ENCODE assay signal across 9 mouse cellular contexts in genomic region chr8:124754101-124754791, GRCm38 (mm10). TPM values are rescaled to one million over a fixed set of nuclear protein-coding genes. Genes with fewer than 3 reads are reported as not detected.
DNase-seq lines count a peak whose midpoint lies in the region; ATAC-seq and TF ChIP-seq lines count a peak whose summit lies in the region.
"Had no signal": no experiment of that assay in that cellular context is flagged by ENCODE, and none has a peak within 500 bp of the region (broad histone marks: within the 10 kb centered on the region; RNA-seq: fewer than 3 reads in every experiment).

No protein-coding gene starts in this region.

- no peak overlapping the region for H3K4me2 ChIP-seq in lung, embryonic 14.5 days
- no peak overlapping the region for H3K4me2 ChIP-seq in kidney, embryonic 14.5 days (replicated peaks; ENCODE audit: low read depth, low read length)

- H3K27ac ChIP-seq in lung, embryonic 14.5 days (ENCODE audit: low read depth) = peak overlapping the region; percentile 86
- no peak overlapping the region for H3K27ac ChIP-seq in embryonic facial prominence, embryonic 10.5 days (replicated peaks)
- H3K27ac ChIP-seq in kidney, embryonic 14.5 days (ENCODE audit: low read depth, low read length) = peak overlapping the region; percentile 68
- H3K27ac ChIP-seq: heart, embryonic 10.5 days had no signal

- H3K9ac ChIP-seq in lung, embryonic 14.5 days = no peak overlapping the region
- no peak overlapping the region for H3K9ac ChIP-seq in kidney, embryonic 14.5 days (ENCODE audit: low read depth, low read length)

- H3K4me3 ChIP-seq in lung, embryonic 14.5 days (ENCODE audit: low read depth, low read length) = no peak overlapping the region
- H3K4me3 ChIP-seq in embryonic facial prominence, embryonic 10.5 days = no peak overlapping the region
- H3K4me3 ChIP-seq in kidney, embryonic 14.5 days (ENCODE audit: low read length) = no peak overlapping the region
- H3K4me3 ChIP-seq: heart, embryonic 10.5 days had no signal

- DNase-seq in lung, embryonic 14.5 days = peak; percentile 68
- no peak for DNase-seq in lung, adult 18-20 months
- DNase-seq in embryonic facial prominence, embryonic 10.5 days (ENCODE audit: low spot score) = peak; percentile 30
- peak; percentile 59 for DNase-seq in mesoderm, embryonic 11.5 days (ENCODE audit: low read depth, low spot score)
- no peak for DNase-seq in urinary bladder, postnatal 10 days (ENCODE audit: low spot score)
- DNase-seq in T-cell, adult 2 months (ENCODE audit: low spot score) = no peak

- peak; percentile 78 for ATAC-seq in lung, embryonic 14.5 days (ENCODE audit: insufficient read depth)
- ATAC-seq in kidney, embryonic 14.5 days (ENCODE audit: low FRiP score, low TSS enrichment) = peak; percentile 60
- no peak for ATAC-seq in megakaryocyte, adult 5-6 weeks (ENCODE audit: poor library complexity, severe bottlenecking)

- no peaks in the 10 kb centered on the region for H3K36me3 ChIP-seq in lung, embryonic 14.5 days (ENCODE audit: insufficient read depth)
- H3K36me3 ChIP-seq in embryonic facial prominence, embryonic 10.5 days (replicated peaks) = no peaks in the 10 kb centered on the region
- no peaks in the 10 kb centered on the region for H3K36me3 ChIP-seq in kidney, embryonic 14.5 days (ENCODE audit: control insufficient read depth, insufficient read depth, low read length)
- H3K36me3 ChIP-seq: heart, embryonic 10.5 days had no signal

- H3K27me3 ChIP-seq in lung, embryonic 14.5 days (ENCODE audit: insufficient read depth, low read length) = peaks cover 28% of the 10 kb centered on the region
- H3K27me3 ChIP-seq in embryonic facial prominence, embryonic 10.5 days (replicated peaks; ENCODE audit: low read depth, poor library complexity, severe bottlenecking) = peaks cover 65% of the 10 kb centered on the region
- peaks cover 20% of the 10 kb centered on the region for H3K27me3 ChIP-seq in kidney, embryonic 14.5 days (ENCODE audit: control insufficient read depth, insufficient read depth, low read length)

- no peak for TF ChIP-seq CTCF in lung, embryonic 14.5 days (IDR thresholded peaks at IDR 0.05; ENCODE audit: low read depth)

- 7% methylated on average over 11 of the region's 11 CpGs for WGBS in lung, embryonic 14.5 days
- WGBS in embryonic facial prominence, embryonic 10.5 days = 12% methylated on average over 11 of the region's 11 CpGs
- WGBS in kidney, embryonic 14.5 days = 7% methylated on average over 11 of the region's 11 CpGs

- 0 out of 2 replicates have a peak, but pooled peaks cover 11% of the 10 kb centered on the region for H3K4me1 ChIP-seq in lung, embryonic 14.5 days (ENCODE audit: insufficient read depth)
- peaks cover 54% of the 10 kb centered on the region for H3K4me1 ChIP-seq in embryonic facial prominence, embryonic 10.5 days
- peaks cover 28% of the 10 kb centered on the region for H3K4me1 ChIP-seq in kidney, embryonic 14.5 days (ENCODE audit: control insufficient read depth, insufficient read depth, low read length)

- H3K9me3 ChIP-seq in lung, embryonic 14.5 days (ENCODE audit: low read depth, low read length) = no peaks in the 10 kb centered on the region
- H3K9me3 ChIP-seq in embryonic facial prominence, embryonic 10.5 days = no peaks in the 10 kb centered on the region
- no peaks in the 10 kb centered on the region for H3K9me3 ChIP-seq in kidney, embryonic 14.5 days (ENCODE audit: control insufficient read depth, low read length)
- H3K9me3 ChIP-seq: heart, embryonic 10.5 days had no signal

RNA-seq across cellular contexts. Expression of gene Fam89a, which starts 2.6 kb away (rescaled TPM):
- polyA plus RNA-seq in lung, embryonic 14.5 days (2014; fragmentation: Nextera tagmentation; extraction: Ambion mirVana) = 16.8 and 20.5 TPM in 2 replicates
- 6.5 and 7.6 TPM in 2 replicates for polyA plus RNA-seq in embryonic facial prominence, embryonic 10.5 days (2016; fragmentation: Nextera tagmentation; extraction: Ambion mirVana)
- 6.2 and 6.8 TPM in 2 replicates for polyA plus RNA-seq in kidney, embryonic 14.5 days (2014; fragmentation: Nextera tagmentation; extraction: Ambion mirVana)
- 0.98 and 1.3 TPM in 2 replicates for total RNA-seq in megakaryocyte, adult 5-6 weeks (2015)
- total RNA-seq in megakaryocyte, adult 5-6 weeks (2017) = 0.33 TPM in 1 of 2 replicates, not detected in the other

RNA-seq across cellular contexts. Expression of gene Arv1, which starts 32.3 kb away (rescaled TPM):
- 26.4 and 27.2 TPM in 2 replicates for polyA plus RNA-seq in lung, embryonic 14.5 days (2014; fragmentation: Nextera tagmentation; extraction: Ambion mirVana)
- polyA plus RNA-seq in embryonic facial prominence, embryonic 10.5 days (2016; fragmentation: Nextera tagmentation; extraction: Ambion mirVana) = 31.5 and 33.5 TPM in 2 replicates
- 30.9 and 32.2 TPM in 2 replicates for polyA plus RNA-seq in kidney, embryonic 14.5 days (2014; fragmentation: Nextera tagmentation; extraction: Ambion mirVana)
- 4.6 and 5.3 TPM in 2 replicates for total RNA-seq in megakaryocyte, adult 5-6 weeks (2015)
- total RNA-seq in megakaryocyte, adult 5-6 weeks (2017) = 0.92 and 1.5 TPM in 2 replicates

RNA-seq across cellular contexts. Expression of gene Ttc13, which starts 32.5 kb away (rescaled TPM):
- polyA plus RNA-seq in lung, embryonic 14.5 days (2014; fragmentation: Nextera tagmentation; extraction: Ambion mirVana) = 52.5 and 54.7 TPM in 2 replicates
- 47.0 and 48.7 TPM in 2 replicates for polyA plus RNA-seq in embryonic facial prominence, embryonic 10.5 days (2016; fragmentation: Nextera tagmentation; extraction: Ambion mirVana)
- polyA plus RNA-seq in kidney, embryonic 14.5 days (2014; fragmentation: Nextera tagmentation; extraction: Ambion mirVana) = 36.3 and 57.1 TPM in 2 replicates
- 34.0 and 47.9 TPM in 2 replicates for total RNA-seq in megakaryocyte, adult 5-6 weeks (2015)
- 32.7 and 36.7 TPM in 2 replicates for total RNA-seq in megakaryocyte, adult 5-6 weeks (2017)

RNA-seq across cellular contexts. Expression of gene Trim67, which starts 38.6 kb away (rescaled TPM):
- 0.70 and 1.0 TPM in 2 replicates for polyA plus RNA-seq in lung, embryonic 14.5 days (2014; fragmentation: Nextera tagmentation; extraction: Ambion mirVana)
- polyA plus RNA-seq in embryonic facial prominence, embryonic 10.5 days (2016; fragmentation: Nextera tagmentation; extraction: Ambion mirVana) = 0.36 and 0.51 TPM in 2 replicates
- 0.03 TPM in 1 of 2 replicates, not detected in the other for polyA plus RNA-seq in kidney, embryonic 14.5 days (2014; fragmentation: Nextera tagmentation; extraction: Ambion mirVana)
- not detected in 2 replicates for total RNA-seq in megakaryocyte, adult 5-6 weeks (2015)
- 0.04 TPM in 1 of 2 replicates, not detected in the other for total RNA-seq in megakaryocyte, adult 5-6 weeks (2017)

Comparison
In these comparisons a context has a peak if more than half of its experiments do, and no peak if none do; other contexts are left out.
1. DNase-seq: peak in lung, embryonic 14.5 days (single experiment), embryonic facial prominence, embryonic 10.5 days (single experiment) and mesoderm, embryonic 11.5 days (single experiment); none in lung, adult 18-20 months (0 of 2), urinary bladder, postnatal 10 days (single experiment) and T-cell, adult 2 months (single experiment).